Mouse (Mus musculus) cortical plate, adult 2 months (tissue): Measurements from ENCODE around the gene Txndc11.

Experiments
- CTCF ChIP-seq: fragments of 200-500 bp; IDR thresholded peaks from 2 replicates; pipeline ENCODE4 v1.5.1; 2011; ENCODE audit warnings: mild to moderate bottlenecking, control low read depth, low read length; ENCODE audit not compliant: insufficient read depth; ENCODE audit errors: extremely low read depth
- POLR2A ChIP-seq: fragments of 200-500 bp; IDR thresholded peaks from 2 replicates; pipeline ENCODE4 v1.6.1; 2011; ENCODE audit warnings: mild to moderate bottlenecking, low read length, control low read depth; ENCODE audit not compliant: insufficient read depth; ENCODE audit errors: extremely low read depth

- TF ChIP-seq CTCF (no peak), POLR2A (no peak)
These were observed 91.2 kb downstream of the Txndc11 start for GRCm38 (mm10) chr16:11043239-11043638.
